Mouse (Mus musculus) embryonic facial prominence, embryonic 13.5 days (tissue): ENCODE measurements around the gene Mov10l1. TPM values are rescaled to one million over a fixed set of nuclear protein-coding genes. Genes with fewer than 3 reads are reported as not detected.

Source experiments
- ATAC-seq: fragments of 200-750 bp; cut with Nextera tagmentation; 2 replicates; pipeline ENCODE4 v1.8.0; 2017; ENCODE audit warnings: low read depth; ENCODE audit not compliant: insufficient number of reproducible peaks, insufficient read depth, low FRiP score, low TSS enrichment
- H3K27ac ChIP-seq: fragments of 300-500 bp; sonication (generic); 2 replicates; pipeline ENCODE4 v1.5.1; 2015; ENCODE audit warnings: moderate library complexity, mild to moderate bottlenecking, inconsistent platforms
- H3K27me3 ChIP-seq: fragments of 300-500 bp; sonication (generic); 2 replicates; pipeline ENCODE4 v1.6.1; 2015; ENCODE audit warnings: mild to moderate bottlenecking, inconsistent platforms
- H3K36me3 ChIP-seq: fragments of 300-500 bp; sonication (generic); 2 replicates; pipeline ENCODE4 v1.6.1; 2015; ENCODE audit warnings: mild to moderate bottlenecking, inconsistent platforms
- H3K4me1 ChIP-seq: fragments of 300-500 bp; sonication (generic); 2 replicates; pipeline ENCODE4 v1.6.1; 2015; ENCODE audit warnings: inconsistent platforms
- H3K4me2 ChIP-seq: fragments of 300-500 bp; sonication (generic); 2 replicates; pipeline ENCODE4 v1.6.1; 2015; ENCODE audit warnings: moderate library complexity, mild to moderate bottlenecking, inconsistent platforms
- H3K4me3 ChIP-seq: fragments of 300-500 bp; sonication (generic); 2 replicates; pipeline ENCODE4 v1.5.1; 2015; ENCODE audit warnings: mild to moderate bottlenecking, inconsistent platforms
- H3K9ac ChIP-seq: fragments of 300-500 bp; sonication (generic); 2 replicates; pipeline ENCODE4 v1.6.1; 2015; ENCODE audit warnings: mild to moderate bottlenecking, inconsistent platforms
- H3K9me3 ChIP-seq: fragments of 300-500 bp; sonication (generic); 2 replicates; pipeline ENCODE4 v1.6.1; 2016; ENCODE audit warnings: inconsistent platforms
- WGBS: fragments of 180-500 bp; shearing (Covaris S2); methylation state at CpG from one replicate; pipeline ENCODE4 v1.1.7; 2015; ENCODE audit warnings: mixed read lengths; 5-methylcytosine and 5-hydroxymethylcytosine counted together
- polyA plus RNA-seq: library from polyadenylated mRNA; unstranded; fragments of >200 nt; fragmentation: Nextera tagmentation; extraction: Ambion mirVana; gene quantifications from 2 replicates; pipeline ENCODE4 v1.2.1, GENCODE M21; 2015

The Mov10l1 gene
- polyA plus RNA-seq, 1 experiment from 2014 or later = not detected

DNA sequence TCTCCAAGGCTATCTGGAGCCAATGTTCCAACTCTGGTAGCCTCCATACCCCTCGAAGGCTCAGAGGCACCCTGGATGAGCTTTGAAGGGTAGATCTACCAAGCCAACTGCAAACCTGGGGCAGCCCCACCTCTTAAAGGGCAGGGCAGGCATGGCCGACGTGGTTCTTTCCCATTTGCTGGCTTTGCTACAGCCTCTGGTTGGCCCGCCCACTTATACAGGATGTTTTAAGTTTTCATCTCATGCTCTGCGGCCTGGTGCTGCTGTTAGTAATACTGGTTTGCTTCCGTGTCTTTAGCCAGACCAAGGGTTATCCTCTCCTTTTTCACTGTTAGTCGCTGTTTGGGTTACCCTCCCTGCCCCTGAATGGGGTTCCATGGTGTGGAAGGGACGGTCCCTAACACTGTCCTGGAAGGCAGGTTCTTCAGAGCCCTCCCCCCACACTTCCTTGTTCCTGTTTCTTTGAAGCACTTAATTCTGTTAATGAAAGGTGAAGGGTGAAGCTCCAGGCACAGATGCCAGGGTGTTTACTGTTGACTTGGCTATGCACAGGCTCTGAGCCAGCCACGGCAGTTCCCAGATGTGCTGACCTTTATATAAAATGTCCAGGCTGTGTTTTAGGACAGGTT is 95.6 kb downstream of the Mov10l1 start:
- Histone ChIP-seq H3K4me1 (peaks cover 34% of the 10 kb centered on the region), H3K36me3 (peaks cover 37% of the 10 kb centered on the region), H3K27me3 (no peaks in the 10 kb centered on the region), H3K9ac (0 out of 2 replicates have a peak overlapping the region, but pooled peaks have one; percentile 88), H3K4me3 (0 out of 2 replicates have a peak overlapping the region, but pooled peaks have one; percentile 6), H3K9me3 (no peaks in the 10 kb centered on the region), H3K4me2 (peak overlapping the region; percentile 94), H3K27ac (no peak overlapping the region)
- 59% methylated on average over 9 of the region's 9 CpGs for WGBS
- ATAC-seq = no peak

DNA sequence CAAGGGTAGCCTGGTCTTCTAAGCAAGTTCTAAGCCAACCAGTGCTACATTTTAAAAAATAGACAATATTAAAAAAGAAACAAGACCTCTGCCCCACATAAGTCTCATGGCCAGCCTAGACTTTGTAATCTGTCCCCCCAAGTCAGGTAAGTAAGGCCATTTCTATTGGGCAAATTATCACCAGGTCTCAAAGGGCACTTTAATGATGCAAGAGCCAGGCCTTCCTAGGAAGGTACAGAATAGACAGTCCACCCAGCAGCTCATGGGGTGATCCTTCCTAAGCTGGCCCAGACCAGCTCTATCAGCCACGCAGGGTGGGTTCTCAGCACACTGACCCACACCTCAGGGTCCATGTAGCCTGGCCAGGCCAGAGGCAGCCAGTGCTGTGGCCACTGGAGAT is 101.2 kb downstream of the Mov10l1 start:
- no peak overlapping the region for H3K27ac ChIP-seq
- no peak overlapping the region for H3K4me2 ChIP-seq
- no peaks in the 10 kb centered on the region for H3K9me3 ChIP-seq
- H3K27me3 ChIP-seq = no peaks in the 10 kb centered on the region
- 97% methylated on average over 1 of the region's 1 CpGs for WGBS
- no peak overlapping the region for H3K4me3 ChIP-seq
- H3K36me3 ChIP-seq = peaks cover 73% of the 10 kb centered on the region
- peaks cover 10% of the 10 kb centered on the region for H3K4me1 ChIP-seq
- H3K9ac ChIP-seq = 0 out of 2 replicates have a peak overlapping the region, but pooled peaks have one; percentile 6
- no peak for ATAC-seq

DNA sequence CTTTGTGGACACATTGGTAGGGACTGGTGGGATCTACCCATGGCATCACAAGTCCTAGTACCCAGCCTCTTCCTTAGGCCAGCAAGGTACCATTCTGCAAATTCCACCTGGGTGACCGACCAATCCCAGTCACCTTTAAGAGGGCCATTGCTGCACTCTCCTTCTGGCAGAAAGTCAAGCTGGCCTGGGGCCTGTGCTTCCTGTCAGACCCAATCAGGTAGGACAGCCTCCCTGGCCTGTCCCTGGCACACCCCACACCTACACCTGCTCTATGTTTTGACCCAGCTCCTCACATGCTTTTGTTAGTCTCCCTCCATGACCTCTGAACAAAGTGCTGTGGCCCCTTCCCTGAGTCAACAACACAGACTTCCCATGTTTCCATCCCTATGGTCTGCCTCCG is 102.1 kb downstream of the Mov10l1 start:
- Histone ChIP-seq H3K4me1 (peaks cover 13% of the 10 kb centered on the region), H3K4me2 (no peak overlapping the region), H3K9me3 (no peaks in the 10 kb centered on the region), H3K36me3 (peaks cover 66% of the 10 kb centered on the region), H3K4me3 (no peak overlapping the region), H3K9ac (no peak overlapping the region), H3K27me3 (no peaks in the 10 kb centered on the region), H3K27ac (no peak overlapping the region)
- ATAC-seq = no peak
- WGBS = 82% methylated on average over 2 of the region's 2 CpGs

DNA sequence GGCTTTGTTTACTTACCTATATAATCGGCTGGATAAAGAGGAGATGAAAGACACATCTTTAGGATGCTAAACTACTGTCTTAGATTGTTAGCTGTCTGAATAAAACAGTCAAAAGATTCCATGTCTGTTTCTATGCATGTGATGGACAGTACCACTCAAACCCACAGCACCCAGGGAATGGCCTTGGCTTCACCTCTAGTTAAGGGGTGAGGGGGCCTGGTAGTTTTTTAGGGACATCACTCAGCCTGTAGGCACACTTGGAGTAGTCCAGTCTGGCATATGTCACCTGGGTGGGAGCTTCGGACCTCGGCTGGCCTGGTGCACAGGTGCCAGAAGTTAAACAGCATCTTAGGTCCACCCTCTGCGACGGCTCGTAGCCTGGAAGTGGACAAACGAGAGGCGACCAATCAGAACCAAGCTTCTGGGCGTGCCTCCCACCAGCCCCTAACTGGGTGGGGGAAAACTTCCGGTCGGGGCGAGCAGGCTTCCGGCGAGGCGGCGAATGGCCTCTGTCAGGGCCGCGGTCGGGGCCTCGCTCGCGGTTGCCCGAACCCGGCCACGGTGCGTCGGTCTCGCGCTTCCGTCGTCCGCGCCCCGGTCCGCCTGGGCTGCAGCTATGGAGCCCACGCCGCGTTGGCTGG is 106.0 kb downstream of the Mov10l1 start, which contains the start of gene Selenoo:
Gene Selenoo (plus strand): TSS at position 478 of the 641 bp plus-strand sequence.
- H3K4me3 ChIP-seq = peak within 1 kb of the TSS; percentile 99
- WGBS = 1% methylated on average over 38 of the region's 38 CpGs

DNA sequence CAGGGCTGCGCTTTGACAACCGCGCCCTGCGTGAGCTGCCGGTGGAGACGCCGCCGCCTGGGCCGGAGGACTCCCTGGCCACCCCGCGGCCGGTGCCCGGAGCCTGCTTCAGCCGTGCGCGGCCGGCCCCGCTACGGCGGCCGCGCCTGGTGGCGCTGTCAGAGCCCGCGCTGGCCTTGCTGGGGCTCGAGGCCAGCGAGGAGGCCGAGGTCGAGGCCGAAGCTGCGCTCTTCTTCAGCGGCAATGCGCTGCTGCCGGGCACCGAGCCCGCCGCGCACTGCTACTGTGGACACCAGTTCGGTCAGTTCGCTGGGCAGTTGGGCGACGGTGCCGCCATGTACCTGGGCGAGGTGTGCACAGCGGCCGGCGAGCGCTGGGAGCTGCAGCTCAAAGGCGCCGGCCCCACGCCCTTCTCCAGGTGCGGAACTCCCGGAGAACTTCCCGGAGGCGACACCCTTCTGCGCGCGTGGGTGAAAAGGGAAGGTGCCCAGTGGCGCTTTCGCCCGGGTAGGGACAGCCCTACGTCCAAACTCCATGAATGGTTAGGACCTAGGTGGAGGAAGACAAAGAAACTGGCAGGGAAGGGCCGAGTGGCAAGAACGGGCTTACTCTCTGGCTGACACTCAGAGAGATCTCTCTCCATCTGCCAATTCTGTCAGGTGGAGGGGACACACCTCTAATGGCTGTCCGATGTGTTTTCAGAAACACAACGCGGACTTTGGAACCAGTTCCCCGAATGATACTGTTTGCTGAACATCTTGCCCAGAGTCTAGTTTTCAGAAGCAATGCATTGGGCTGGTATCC is 106.7 kb downstream of the Mov10l1 start:
- H3K9me3 ChIP-seq = no peaks in the 10 kb centered on the region
- peaks cover 23% of the 10 kb centered on the region for H3K4me1 ChIP-seq
- H3K27me3 ChIP-seq = no peaks in the 10 kb centered on the region
- peaks cover 53% of the 10 kb centered on the region for H3K36me3 ChIP-seq
- ATAC-seq = peak; percentile 11; the same call in 1 of the 2 replicates
- peak overlapping the region; percentile 97 for H3K9ac ChIP-seq
- peak overlapping the region; percentile 72; the same call in 1 of the 2 replicates for H3K27ac ChIP-seq
- peak overlapping the region; percentile 99 for H3K4me3 ChIP-seq
- WGBS = 3% methylated on average over 68 of the region's 68 CpGs
- peak overlapping the region; percentile 98 for H3K4me2 ChIP-seq

More for the DNA sequence above, 106.0 kb downstream of the Mov10l1 start, which contains the start of gene Selenoo:
- Histone ChIP-seq H3K9ac (peak within 1 kb of the TSS; percentile 97), H3K4me1 (peaks cover 23% of the 10 kb centered on the region), H3K9me3 (no peaks in the 10 kb centered on the region), H3K36me3 (peaks cover 53% of the 10 kb centered on the region), H3K27me3 (no peaks in the 10 kb centered on the region), H3K4me2 (peak within 1 kb of the TSS; percentile 98), H3K27ac (peak within 1 kb of the TSS; percentile 72; the same call in 1 of the 2 replicates)
- ATAC-seq = peak; percentile 84

DNA sequence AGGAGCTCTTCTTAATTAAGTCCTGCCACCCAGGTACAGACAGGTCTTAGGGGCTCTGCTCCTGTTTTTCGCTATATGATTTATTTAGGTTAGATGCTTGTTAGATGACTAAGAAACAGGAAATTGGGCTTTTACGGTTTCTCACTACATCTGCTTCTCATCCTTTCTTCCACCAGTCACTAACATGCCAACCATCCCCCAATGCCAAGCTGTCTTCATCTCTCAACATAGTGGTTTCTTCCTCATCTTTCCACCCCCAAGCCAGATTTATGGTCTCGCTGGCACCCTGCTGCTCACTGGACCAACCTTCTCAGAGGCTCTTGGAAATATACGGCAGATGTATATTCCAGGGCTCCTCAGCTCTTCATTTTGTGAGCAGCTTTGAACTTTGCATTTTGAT is 108.0 kb downstream of the Mov10l1 start:
- H3K9me3 ChIP-seq = no peaks in the 10 kb centered on the region
- no peak overlapping the region for H3K9ac ChIP-seq
- no peak overlapping the region for H3K27ac ChIP-seq
- 0 out of 2 replicates have a peak overlapping the region, but pooled peaks have one; percentile 99 for H3K4me3 ChIP-seq
- H3K4me2 ChIP-seq = peak overlapping the region; percentile 98
- 69% methylated on average over 4 of the region's 4 CpGs for WGBS
- peaks cover 53% of the 10 kb centered on the region for H3K36me3 ChIP-seq
- no peaks in the 10 kb centered on the region for H3K27me3 ChIP-seq
- no peak for ATAC-seq
- peaks cover 23% of the 10 kb centered on the region for H3K4me1 ChIP-seq

DNA sequence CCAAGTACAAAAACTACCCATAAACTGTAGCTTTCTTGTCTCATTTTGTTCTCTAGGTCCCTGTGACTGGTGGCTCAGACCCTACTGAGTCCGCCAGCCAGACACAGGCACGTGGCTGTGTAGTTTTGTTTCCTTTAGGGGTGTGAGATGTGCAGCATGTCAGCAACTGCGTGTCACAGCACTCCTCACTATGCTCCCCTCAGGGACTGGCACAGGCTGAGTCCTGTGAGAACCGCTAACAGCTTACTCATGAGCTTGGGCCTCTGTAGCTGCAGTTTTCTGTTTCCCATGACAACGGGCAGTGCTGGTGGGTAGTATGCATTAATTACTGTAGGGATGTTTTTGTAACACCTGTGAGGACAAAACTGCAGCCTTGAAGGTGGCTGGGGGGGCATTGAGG is 109.5 kb downstream of the Mov10l1 start:
- Histone ChIP-seq H3K9me3 (no peaks in the 10 kb centered on the region), H3K4me2 (no peak overlapping the region), H3K36me3 (peaks cover 55% of the 10 kb centered on the region), H3K4me1 (peaks cover 23% of the 10 kb centered on the region), H3K4me3 (no peak overlapping the region), H3K27me3 (no peaks in the 10 kb centered on the region), H3K27ac (no peak overlapping the region), H3K9ac (no peak overlapping the region)
- WGBS = 82% methylated on average over 5 of the region's 5 CpGs
- ATAC-seq = no peak

DNA sequence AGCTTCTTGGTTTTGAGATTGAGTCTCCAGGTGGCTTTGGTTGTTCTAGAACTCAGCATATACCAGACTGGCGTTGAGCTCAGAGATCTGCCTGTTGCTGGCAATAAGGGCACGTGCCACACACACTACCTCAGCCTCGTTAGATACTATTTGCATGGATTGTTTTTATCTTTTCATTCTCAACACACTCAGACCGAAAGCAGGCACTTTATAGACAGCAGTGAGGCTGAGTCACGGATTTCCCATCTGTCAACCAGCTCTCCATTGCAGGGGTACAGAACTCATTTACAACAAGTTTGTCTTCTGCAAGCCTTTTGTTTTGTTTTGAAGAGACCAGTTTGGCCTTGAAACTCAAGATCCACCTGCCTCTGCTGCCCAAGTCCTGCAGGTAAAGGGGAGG is 114.7 kb downstream of the Mov10l1 start:
- no peaks in the 10 kb centered on the region for H3K4me1 ChIP-seq
- no peak for ATAC-seq
- no peaks in the 10 kb centered on the region for H3K27me3 ChIP-seq
- no peak overlapping the region for H3K4me2 ChIP-seq
- H3K27ac ChIP-seq = no peak overlapping the region
- H3K9me3 ChIP-seq = no peaks in the 10 kb centered on the region
- H3K4me3 ChIP-seq = no peak overlapping the region
- 90% methylated on average over 5 of the region's 5 CpGs for WGBS
- peaks cover 100% of the 10 kb centered on the region for H3K36me3 ChIP-seq
- H3K9ac ChIP-seq = no peak overlapping the region

DNA sequence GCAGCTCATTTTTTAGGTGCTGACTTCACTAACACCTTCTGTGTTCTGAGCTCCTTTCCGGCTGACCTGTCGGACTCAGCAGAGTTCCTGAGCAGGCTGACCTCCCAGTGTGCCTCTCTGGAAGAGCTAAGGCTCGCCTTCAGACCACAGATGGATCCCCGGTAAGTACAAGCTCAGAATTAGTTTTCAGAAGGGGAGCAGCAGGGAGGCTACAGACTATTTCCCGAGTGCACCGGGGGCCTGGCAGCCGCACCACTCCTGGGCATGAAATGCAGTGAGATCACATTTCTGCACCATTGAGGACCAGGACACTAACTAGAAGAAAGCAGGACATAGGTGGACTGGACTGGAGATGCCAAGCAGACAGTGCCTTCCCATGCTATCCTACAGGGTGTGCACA is 115.9 kb downstream of the Mov10l1 start:
- no peak overlapping the region for H3K4me2 ChIP-seq
- peaks cover 100% of the 10 kb centered on the region for H3K36me3 ChIP-seq
- no peaks in the 10 kb centered on the region for H3K9me3 ChIP-seq
- H3K27ac ChIP-seq = no peak overlapping the region
- 86% methylated on average over 7 of the region's 7 CpGs for WGBS
- no peaks in the 10 kb centered on the region for H3K27me3 ChIP-seq
- no peaks in the 10 kb centered on the region for H3K4me1 ChIP-seq
- ATAC-seq = no peak
- no peak overlapping the region for H3K9ac ChIP-seq
- no peak overlapping the region for H3K4me3 ChIP-seq

DNA sequence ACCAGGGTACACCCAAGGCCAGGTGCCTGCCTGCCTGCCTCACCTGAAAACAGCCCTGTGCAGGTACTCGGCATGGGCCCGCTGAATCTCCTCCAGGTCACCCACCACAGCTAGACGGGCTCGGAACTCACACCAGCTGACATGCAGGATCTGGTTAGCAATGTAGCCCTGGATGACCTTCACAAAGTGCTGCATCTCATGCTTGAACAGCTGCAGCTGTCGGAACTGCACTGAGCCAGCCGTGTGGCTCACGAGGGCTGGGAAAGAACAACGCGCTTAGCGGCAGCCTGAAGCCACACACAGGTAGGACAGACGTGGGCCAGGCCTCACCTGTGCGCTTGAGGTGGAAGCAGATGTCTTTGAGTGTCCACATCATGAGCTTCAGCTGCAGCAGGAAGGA is 118.1 kb downstream of the Mov10l1 start:
- Histone ChIP-seq H3K4me3 (no peak overlapping the region), H3K4me1 (no peaks in the 10 kb centered on the region), H3K27ac (no peak overlapping the region), H3K9me3 (no peaks in the 10 kb centered on the region), H3K4me2 (no peak overlapping the region), H3K36me3 (peaks cover 100% of the 10 kb centered on the region), H3K27me3 (no peaks in the 10 kb centered on the region), H3K9ac (no peak overlapping the region)
- WGBS = 91% methylated on average over 12 of the region's 12 CpGs
- no peak for ATAC-seq

DNA sequence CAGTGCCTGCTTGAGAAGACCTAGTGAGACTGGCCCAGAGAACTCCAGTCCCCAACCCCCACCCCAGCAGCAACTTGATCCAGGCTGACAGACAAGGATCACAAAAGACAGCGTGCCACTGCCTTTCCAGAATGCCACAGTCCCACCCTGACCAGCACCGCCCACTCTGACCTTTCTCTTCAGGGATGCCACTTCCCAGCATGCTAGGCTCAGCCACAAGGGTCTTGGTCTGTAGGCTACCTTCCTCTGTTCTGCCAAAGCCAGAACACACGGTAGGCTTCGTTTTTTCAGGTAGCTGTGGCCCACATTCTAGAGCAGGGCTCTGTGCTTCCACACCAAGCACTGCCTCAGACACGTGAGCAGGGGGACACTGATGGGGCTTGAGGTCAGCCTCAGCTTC is 119.9 kb downstream of the Mov10l1 start:
- Histone ChIP-seq H3K4me1 (no peaks in the 10 kb centered on the region), H3K27me3 (no peaks in the 10 kb centered on the region), H3K4me3 (no peak overlapping the region), H3K36me3 (peaks cover 100% of the 10 kb centered on the region), H3K27ac (no peak overlapping the region), H3K9ac (no peak overlapping the region), H3K4me2 (no peak overlapping the region), H3K9me3 (no peaks in the 10 kb centered on the region)
- WGBS = 70% methylated on average over 5 of the region's 5 CpGs
- no peak for ATAC-seq
